Mouse (Mus musculus) hindbrain, embryonic 16.5 days (tissue): ENCODE measurements around the gene Ackr4. TPM values are rescaled to one million over a fixed set of nuclear protein-coding genes. Genes with fewer than 3 reads are reported as not detected.

Experiments used
- ATAC-seq: fragments of 200-750 bp; cut with Nextera tagmentation; 2 replicates; pipeline ENCODE4 v1.8.0; 2017; ENCODE audit warnings: moderate TSS enrichment, moderate library complexity
- H3K27ac ChIP-seq: fragments of 300-500 bp; sonication (generic); 2 replicates; pipeline ENCODE4 v1.5.1; 2014; ENCODE audit warnings: low read depth, mild to moderate bottlenecking, control low read depth, low read length, moderate library complexity
- H3K27me3 ChIP-seq: fragments of 300-500 bp; sonication (generic); replicated peaks from 2 replicates; pipeline ENCODE4 v1.6.1; 2014; ENCODE audit warnings: low read length; ENCODE audit not compliant: control insufficient read depth, insufficient read depth
- H3K36me3 ChIP-seq: fragments of 300-500 bp; sonication (generic); 2 replicates; pipeline ENCODE4 v1.6.1; 2014; ENCODE audit warnings: mild to moderate bottlenecking, low read length, moderate library complexity, mixed read lengths; ENCODE audit not compliant: control insufficient read depth, insufficient read depth
- H3K4me1 ChIP-seq: fragments of 300-500 bp; sonication (generic); 2 replicates; pipeline ENCODE4 v1.6.1; 2014; ENCODE audit warnings: low read depth, low read length; ENCODE audit not compliant: control insufficient read depth, insufficient read depth
- H3K4me2 ChIP-seq: fragments of 300-500 bp; sonication (generic); 2 replicates; pipeline ENCODE4 v1.6.1; 2014; ENCODE audit warnings: mild to moderate bottlenecking, low read length, control low read depth, moderate library complexity
- H3K4me3 ChIP-seq: fragments of 300-500 bp; sonication (generic); 2 replicates; pipeline ENCODE4 v1.5.1; 2014; ENCODE audit warnings: mild to moderate bottlenecking, low read length, control low read depth, moderate library complexity
- H3K9ac ChIP-seq: fragments of 300-500 bp; sonication (generic); 2 replicates; pipeline ENCODE4 v1.6.1; 2014; ENCODE audit warnings: low read depth, mild to moderate bottlenecking, control low read depth, low read length, moderate library complexity
- H3K9me3 ChIP-seq: fragments of 300-500 bp; sonication (generic); 2 replicates; pipeline ENCODE4 v1.6.1; 2014; ENCODE audit warnings: mild to moderate bottlenecking, low read length, moderate library complexity; ENCODE audit not compliant: control insufficient read depth
- WGBS: fragments of 180-500 bp; shearing (Covaris S2); extraction: QIAGEN DNeasy Blood & Tissue Kit; methylation state at CpG from one replicate; pipeline ENCODE4 v1.1.7; 2014; 5-methylcytosine and 5-hydroxymethylcytosine counted together
- polyA plus RNA-seq: library from polyadenylated mRNA; unstranded; fragments of >200 nt; fragmentation: Nextera tagmentation; extraction: Ambion mirVana; gene quantifications from 2 replicates; pipeline ENCODE4 v1.2.1, GENCODE M21; 2015

The Ackr4 gene
- polyA plus RNA-seq, 1 experiment from 2014 or later, result 1.8 TPM

GRCm38 (mm10) chr9:104040362-104040761 lies 86.4 kb downstream of the Ackr4 start, which contains the start of gene Gm28305:
TSS of gene Gm28305 (plus strand) at chr9:104040662.
- Histone ChIP-seq H3K4me1 (no peaks in the 10 kb centered on the region), H3K36me3 (no peaks in the 10 kb centered on the region), H3K4me2 (no peak within 1 kb of the TSS), H3K9ac (no peak within 1 kb of the TSS), H3K27me3 (no peaks in the 10 kb centered on the region), H3K9me3 (no peaks in the 10 kb centered on the region), H3K27ac (no peak within 1 kb of the TSS), H3K4me3 (no peak within 1 kb of the TSS)
- 68% methylated on average over 2 of the region's 2 CpGs for WGBS
- no peak for ATAC-seq

- WGBS, result 85% methylated on average over 4 of the region's 4 CpGs
- Histone ChIP-seq H3K4me2 (no peak overlapping the region), H3K27ac (no peak overlapping the region), H3K4me1 (no peaks in the 10 kb centered on the region), H3K36me3 (no peaks in the 10 kb centered on the region), H3K27me3 (no peaks in the 10 kb centered on the region), H3K9ac (no peak overlapping the region), H3K4me3 (no peak overlapping the region), H3K9me3 (no peaks in the 10 kb centered on the region)
- ATAC-seq, result no peak
Measured at GRCm38 (mm10) chr9:104039742-104040141, 87.0 kb downstream of the Ackr4 start.

- WGBS, result 91% methylated on average over 21 of the region's 21 CpGs
- Histone ChIP-seq H3K4me3 (no peak overlapping the region), H3K9me3 (no peaks in the 10 kb centered on the region), H3K27ac (no peak overlapping the region), H3K27me3 (no peaks in the 10 kb centered on the region), H3K9ac (no peak overlapping the region), H3K4me2 (no peak overlapping the region), H3K36me3 (no peaks in the 10 kb centered on the region), H3K4me1 (no peaks in the 10 kb centered on the region)
- ATAC-seq, result no peak
Measured at GRCm38 (mm10) chr9:104039031-104039695, 87.6 kb downstream of the Ackr4 start.

GRCm38 (mm10) chr9:104038266-104038665 lies 88.5 kb downstream of the Ackr4 start:
- Histone ChIP-seq H3K27ac (no peak overlapping the region), H3K4me3 (no peak overlapping the region), H3K27me3 (no peaks in the 10 kb centered on the region), H3K9me3 (no peaks in the 10 kb centered on the region), H3K4me1 (no peaks in the 10 kb centered on the region), H3K9ac (no peak overlapping the region), H3K4me2 (no peak overlapping the region), H3K36me3 (no peaks in the 10 kb centered on the region)
- no peak for ATAC-seq
- 94% methylated on average over 13 of the region's 13 CpGs for WGBS

GRCm38 (mm10) chr9:104035261-104036015 lies 91.3 kb downstream of the Ackr4 start:
- H3K27ac ChIP-seq, result no peak overlapping the region
- H3K27me3 ChIP-seq, result no peaks in the 10 kb centered on the region
- peak; percentile 54; the same call in 1 of the 2 replicates for ATAC-seq
- H3K36me3 ChIP-seq, result no peaks in the 10 kb centered on the region
- H3K9me3 ChIP-seq, result no peaks in the 10 kb centered on the region
- H3K4me3 ChIP-seq, result no peak overlapping the region
- WGBS, result 46% methylated on average over 24 of the region's 24 CpGs
- no peak overlapping the region for H3K4me2 ChIP-seq
- no peak overlapping the region for H3K9ac ChIP-seq
- no peaks in the 10 kb centered on the region for H3K4me1 ChIP-seq

GRCm38 (mm10) chr9:104034718-104035117 lies 92.0 kb downstream of the Ackr4 start:
- 0 out of 2 replicates have a peak, but pooled peaks cover 4% of the 10 kb centered on the region for H3K36me3 ChIP-seq
- no peak for ATAC-seq
- no peaks in the 10 kb centered on the region for H3K9me3 ChIP-seq
- no peak overlapping the region for H3K27ac ChIP-seq
- H3K4me2 ChIP-seq, result no peak overlapping the region
- H3K9ac ChIP-seq, result no peak overlapping the region
- no peaks in the 10 kb centered on the region for H3K27me3 ChIP-seq
- H3K4me1 ChIP-seq, result no peaks in the 10 kb centered on the region
- no peak overlapping the region for H3K4me3 ChIP-seq
- 71% methylated on average over 6 of the region's 6 CpGs for WGBS

- H3K9ac ChIP-seq, result no peak overlapping the region
- no peaks in the 10 kb centered on the region for H3K9me3 ChIP-seq
- ATAC-seq, result no peak
- no peaks in the 10 kb centered on the region for H3K4me1 ChIP-seq
- H3K4me2 ChIP-seq, result no peak overlapping the region
- 84% methylated on average over 8 of the region's 8 CpGs for WGBS
- no peaks in the 10 kb centered on the region for H3K27me3 ChIP-seq
- 0 out of 2 replicates have a peak, but pooled peaks cover 4% of the 10 kb centered on the region for H3K36me3 ChIP-seq
- H3K4me3 ChIP-seq, result no peak overlapping the region
- no peak overlapping the region for H3K27ac ChIP-seq
Measured at GRCm38 (mm10) chr9:104034231-104034630, 92.5 kb downstream of the Ackr4 start.

Other genes with a start within 250 kb of the Ackr4 start
- gene Nphp3, start 124.4 kb downstream of the Ackr4 start, polyA plus RNA-seq, result 4.4 and 5.6 TPM in 2 replicates
- not detected in 2 replicates for gene Gm28305, start 86.3 kb downstream of the Ackr4 start, polyA plus RNA-seq
- gene Uba5, start 63.8 kb downstream of the Ackr4 start, polyA plus RNA-seq, result 66.5 and 68.4 TPM in 2 replicates
- gene Acad11, start 63.6 kb downstream of the Ackr4 start, polyA plus RNA-seq, result 8.1 and 8.9 TPM in 2 replicates
- 17.8 TPM in 2 replicates for gene Dnajc13, start 136.0 kb upstream of the Ackr4 start, polyA plus RNA-seq
- 0.30 and 0.39 TPM in 2 replicates for gene Acpp, start 210.8 kb upstream of the Ackr4 start, polyA plus RNA-seq